ENCODE assay signal across 30 mouse cellular contexts in genomic region chr17:36856236-36856635, GRCm38 (mm10). TPM values are rescaled to one million over a fixed set of nuclear protein-coding genes. Genes with fewer than 3 reads are reported as not detected.
DNase-seq lines count a peak whose midpoint lies in the region.
"Had no signal": no experiment of that assay in that cellular context is flagged by ENCODE, and none has a peak within 500 bp of the region (broad histone marks: within the 10 kb centered on the region; RNA-seq: fewer than 3 reads in every experiment).

No protein-coding gene starts in this region.

- DNase-seq in adrenal gland, postnatal 10 days: peak; percentile 51
- DNase-seq in adrenal gland, postnatal 25 days: no peak
- DNase-seq in heart, adult 11 months: peak; percentile 57
- DNase-seq in heart, postnatal 4 days: no peak
- DNase-seq in adipocyte (ENCODE audit: low spot score): peak; percentile 45
- DNase-seq in gonadal fat pad, adult 2 months (ENCODE audit: low read depth): peak; percentile 99
- no peak for DNase-seq in left cerebral cortex, postnatal 4 days
- DNase-seq: adrenal gland, adult 2 months; B cell, adult 2 months; cerebellum, adult 11-12 months; cerebellum, adult 2 months; cerebellum, adult 9-10 months; cerebellum, postnatal 10 days; cerebellum, postnatal 25 days had no signal

- intact Hi-C loops in left cerebral cortex, postnatal 4 days (cut with DNase I): no loop called here

RNA-seq across cellular contexts. Expression of gene Trim15, which starts 10.8 kb away (rescaled TPM):
- total RNA-seq in adrenal gland, postnatal 10 days (2021): not detected
- not detected in 2 replicates for total RNA-seq in adrenal gland, postnatal 25 days (2021)
- total RNA-seq in heart, postnatal 4 days (2021): not detected
- 0.15 TPM in 1 of 2 replicates, not detected in the other for polyA plus RNA-seq in gonadal fat pad, adult 2 months (2012; rRNA removed)
- not detected for total RNA-seq in left cerebral cortex, postnatal 4 days (2021)
- total RNA-seq: adrenal gland, adult 2 months; adrenal gland, postnatal 4 days; CH12.LX had no signal
- polyA plus RNA-seq: activated CD4-positive, CD25-positive, alpha-beta regulatory T cell, adult 4 months; adrenal gland, adult 2 months; cortical plate, adult 2 months; G1E had no signal

RNA-seq across cellular contexts. Expression of gene Trim10, which starts 13.1 kb away (rescaled TPM):
- 1 to 10 TPM; 2.1 to 5.4 TPM for total RNA-seq in adrenal gland, postnatal 10 days (2021)
- total RNA-seq in adrenal gland, postnatal 25 days (2021): 0.27 and 0.67 TPM in 2 replicates
- 1 to 10 TPM in 1 of 2 experiments, under 1 TPM in 1; 0.57 to 1.8 TPM for total RNA-seq in heart, postnatal 4 days (2021)
- 0.13 and 0.27 TPM in 2 replicates for polyA plus RNA-seq in gonadal fat pad, adult 2 months (2012; rRNA removed)
- not detected for total RNA-seq in left cerebral cortex, postnatal 4 days (2021)
- total RNA-seq: CH12.LX had no signal
- polyA plus RNA-seq: cortical plate, adult 2 months had no signal

RNA-seq across cellular contexts. Expression of gene Trim26, which starts 19.3 kb away (rescaled TPM):
- total RNA-seq in adrenal gland, postnatal 10 days (2021): 10 to 100 TPM; 43.1 to 49.5 TPM
- total RNA-seq in adrenal gland, postnatal 25 days (2021): 69.2 and 77.1 TPM in 2 replicates
- 10 to 100 TPM; 24.5 to 28.4 TPM for total RNA-seq in heart, postnatal 4 days (2021)
- polyA plus RNA-seq in gonadal fat pad, adult 2 months (2012; rRNA removed): 39.2 and 43.9 TPM in 2 replicates
- 10 to 100 TPM; 33.4 to 36.8 TPM for total RNA-seq in left cerebral cortex, postnatal 4 days (2021)

RNA-seq across cellular contexts. Expression of gene Trim40, which starts 33.7 kb away (rescaled TPM):
- not detected for total RNA-seq in adrenal gland, postnatal 10 days (2021)
- total RNA-seq in adrenal gland, postnatal 25 days (2021): 0.61 TPM in 1 of 2 replicates, not detected in the other
- not detected for total RNA-seq in heart, postnatal 4 days (2021)
- not detected in 2 replicates for polyA plus RNA-seq in gonadal fat pad, adult 2 months (2012; rRNA removed)
- not detected for total RNA-seq in left cerebral cortex, postnatal 4 days (2021)
- total RNA-seq: CH12.LX, G1E had no signal
- polyA plus RNA-seq: activated CD4-positive, CD25-positive, alpha-beta regulatory T cell, adult 4 months; brain, embryonic 14.5 days; CD4-positive, CD25-positive, alpha-beta regulatory T cell, adult 4 months; embryonic facial prominence, embryonic 10.5 days; embryonic facial prominence, embryonic 12.5 days; embryonic facial prominence, embryonic 14.5 days; forebrain, embryonic 10.5 days; forebrain, embryonic 12.5 days; forebrain, embryonic 14.5 days; forebrain, embryonic 16.5 days; G1E; Patski had no signal

RNA-seq across cellular contexts. Expression of gene Trim31, which starts 41.7 kb away (rescaled TPM):
- total RNA-seq in adrenal gland, postnatal 10 days (2021): not detected
- total RNA-seq in adrenal gland, postnatal 25 days (2021): not detected in 2 replicates
- not detected for total RNA-seq in heart, postnatal 4 days (2021)
- polyA plus RNA-seq in gonadal fat pad, adult 2 months (2012; rRNA removed): 0.04 TPM in 1 of 2 replicates, not detected in the other
- not detected for total RNA-seq in left cerebral cortex, postnatal 4 days (2021)
- total RNA-seq: adrenal gland, adult 2 months; adrenal gland, postnatal 4 days; CH12.LX; G1E had no signal
- polyA plus RNA-seq: activated CD4-positive, CD25-positive, alpha-beta regulatory T cell, adult 4 months; adrenal gland, adult 2 months; brain, embryonic 14.5 days; CD4-positive, CD25-positive, alpha-beta regulatory T cell, adult 4 months; cerebellum, adult 2 months; cortical plate, adult 2 months; embryonic facial prominence, embryonic 10.5 days; embryonic facial prominence, embryonic 12.5 days; embryonic facial prominence, embryonic 14.5 days; forebrain, embryonic 10.5 days; forebrain, embryonic 12.5 days; forebrain, embryonic 14.5 days; forebrain, embryonic 16.5 days; frontal cortex, adult 2 months; G1E; Patski had no signal

Comparison
In these comparisons a context has a peak if more than half of its experiments do, and no peak if none do; other contexts are left out.
1. DNase-seq: peak in adrenal gland, postnatal 10 days (single experiment), heart, adult 11 months (single experiment), adipocyte (single experiment) and gonadal fat pad, adult 2 months (single experiment); none in adrenal gland, postnatal 25 days (single experiment), heart, postnatal 4 days (single experiment) and left cerebral cortex, postnatal 4 days (single experiment).